Mouse (Mus musculus): ENCODE data around the gene Gm7347. TPM values are rescaled to one million over a fixed set of nuclear protein-coding genes. Genes with fewer than 3 reads are reported as not detected.

The Gm7347 gene
- polyA plus RNA-seq (2014; fragmentation: Illumina TruSeq; extraction: RNeasy Lipid Tissue Mini Kit (QIAGEN cat#74804); ENCODE audit: low read depth, low replicate concordance) = not detected

GRCm38 (mm10) chr5:26058481-26058880 is at the start of gene Gm7347:
TSS of gene Gm7347 (minus strand) at chr5:26058581.

GRCm38 (mm10) chr5:26105262-26105661 is 46.9 kb upstream of the Gm7347 start, which contains the start of gene 5031410I06Rik:
TSS of gene 5031410I06Rik (minus strand) at chr5:26105362.

GRCm38 (mm10) chr5:26089191-26089590 is 30.8 kb upstream of the Gm7347 start, which contains the start of gene Gm10471:
TSS of gene Gm10471 (minus strand) at chr5:26089291.

GRCm38 (mm10) chr5:26039458-26039857 is 18.9 kb downstream of the Gm7347 start, which contains the start of gene Speer4a:
TSS of gene Speer4a (minus strand) at chr5:26039558.

GRCm38 (mm10) chr5:26022816-26023215 is 35.6 kb downstream of the Gm7347 start, which contains the start of gene Gm5862:
TSS of gene Gm5862 (minus strand) at chr5:26022916.

GRCm38 (mm10) chr5:26004698-26005097 is 53.7 kb downstream of the Gm7347 start, which contains the start of gene Gm1979:
TSS of gene Gm1979 (minus strand) at chr5:26004798.

Other genes starting within 250 kb of the Gm7347 start
- 0.20 TPM for gene Gm21663, start 116.2 kb downstream of the Gm7347 start, polyA plus RNA-seq (2014; fragmentation: Illumina TruSeq; extraction: RNeasy Lipid Tissue Mini Kit (QIAGEN cat#74804); ENCODE audit: low read depth, low replicate concordance)
- gene Gm21671, start 104.2 kb downstream of the Gm7347 start, polyA plus RNA-seq (2014; fragmentation: Illumina TruSeq; extraction: RNeasy Lipid Tissue Mini Kit (QIAGEN cat#74804); ENCODE audit: low read depth, low replicate concordance) = 0.32 TPM
- not detected for gene Gm21680, start 85.9 kb downstream of the Gm7347 start, polyA plus RNA-seq (2014; fragmentation: Illumina TruSeq; extraction: RNeasy Lipid Tissue Mini Kit (QIAGEN cat#74804); ENCODE audit: low read depth, low replicate concordance)
- gene Gm21698, start 69.9 kb downstream of the Gm7347 start, polyA plus RNA-seq (2014; fragmentation: Illumina TruSeq; extraction: RNeasy Lipid Tissue Mini Kit (QIAGEN cat#74804); ENCODE audit: low read depth, low replicate concordance) = not detected
- gene Gm1979, start 53.8 kb downstream of the Gm7347 start, polyA plus RNA-seq (2014; fragmentation: Illumina TruSeq; extraction: RNeasy Lipid Tissue Mini Kit (QIAGEN cat#74804); ENCODE audit: low read depth, low replicate concordance) = not detected
- not detected for gene Gm5862, start 35.7 kb downstream of the Gm7347 start, polyA plus RNA-seq (2014; fragmentation: Illumina TruSeq; extraction: RNeasy Lipid Tissue Mini Kit (QIAGEN cat#74804); ENCODE audit: low read depth, low replicate concordance)
- 0.10 TPM for gene Speer4a, start 19.0 kb downstream of the Gm7347 start, polyA plus RNA-seq (2014; fragmentation: Illumina TruSeq; extraction: RNeasy Lipid Tissue Mini Kit (QIAGEN cat#74804); ENCODE audit: low read depth, low replicate concordance)
- gene Gm10471, start 30.7 kb upstream of the Gm7347 start, polyA plus RNA-seq (2014; fragmentation: Illumina TruSeq; extraction: RNeasy Lipid Tissue Mini Kit (QIAGEN cat#74804); ENCODE audit: low read depth, low replicate concordance) = not detected
- gene 5031410I06Rik, start 46.8 kb upstream of the Gm7347 start, polyA plus RNA-seq (2014; fragmentation: Illumina TruSeq; extraction: RNeasy Lipid Tissue Mini Kit (QIAGEN cat#74804); ENCODE audit: low read depth, low replicate concordance) = 0.21 TPM
- 0.12 TPM for gene Gm10220, start 62.8 kb upstream of the Gm7347 start, polyA plus RNA-seq (2014; fragmentation: Illumina TruSeq; extraction: RNeasy Lipid Tissue Mini Kit (QIAGEN cat#74804); ENCODE audit: low read depth, low replicate concordance)
- gene Gm7361, start 199.1 kb upstream of the Gm7347 start, polyA plus RNA-seq (2014; fragmentation: Illumina TruSeq; extraction: RNeasy Lipid Tissue Mini Kit (QIAGEN cat#74804); ENCODE audit: low read depth, low replicate concordance) = 0.10 TPM